Mouse (Mus musculus) kidney, adult 11 months (tissue): ENCODE measurements at regions not wholly inside any gene's neighbourhood (a gene's known extent, or its start where the extent isn't known, plus 50 kb on each side); places are given as distances from the start of the nearest gene placed in this dataset.

ENCODE experiments used
- DNase-seq: peaks from one replicate; pipeline ENCODE4 v3.0.0; 2022

DNA sequence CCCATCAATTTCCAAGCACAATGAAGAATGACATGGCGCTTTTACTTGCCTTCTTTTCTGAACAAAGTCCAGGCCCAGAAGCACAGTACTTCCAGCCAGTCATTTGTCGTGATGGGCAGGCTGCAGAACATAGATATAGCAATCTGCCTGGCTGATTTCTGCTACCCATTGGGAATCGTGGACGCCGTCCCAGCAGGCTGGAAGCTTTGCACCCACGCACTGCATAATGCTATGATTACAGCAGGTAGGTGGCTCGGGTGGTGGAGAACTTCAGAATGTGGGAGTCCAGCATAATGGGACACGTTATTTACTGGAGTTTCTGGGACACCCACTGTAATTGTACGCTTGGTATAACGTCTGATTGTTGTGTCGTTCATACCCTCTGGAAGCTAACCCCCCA lies 116.2 kb upstream of the Meis2 start:
- no peak for DNase-seq

DNA sequence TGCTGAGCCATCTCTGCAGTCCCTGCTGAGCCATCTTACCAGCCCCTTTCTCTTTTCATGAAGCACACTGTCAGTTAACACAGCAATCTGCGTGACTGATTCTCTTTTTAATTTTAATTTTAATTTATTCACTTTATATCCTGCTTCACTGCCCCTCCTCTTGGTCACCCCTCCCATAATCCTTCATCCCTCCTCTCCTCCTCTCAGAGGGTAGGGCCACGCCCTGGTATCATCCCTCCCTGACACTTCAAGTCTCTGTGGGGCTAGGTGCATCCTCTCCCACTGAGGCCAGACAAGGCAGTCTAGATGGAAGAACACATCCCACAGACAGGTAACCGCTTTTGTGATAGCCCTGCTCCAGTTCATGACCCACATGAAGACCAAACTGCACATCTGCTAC lies 111.5 kb upstream of the Meis2 start:
- no peak for DNase-seq

DNA sequence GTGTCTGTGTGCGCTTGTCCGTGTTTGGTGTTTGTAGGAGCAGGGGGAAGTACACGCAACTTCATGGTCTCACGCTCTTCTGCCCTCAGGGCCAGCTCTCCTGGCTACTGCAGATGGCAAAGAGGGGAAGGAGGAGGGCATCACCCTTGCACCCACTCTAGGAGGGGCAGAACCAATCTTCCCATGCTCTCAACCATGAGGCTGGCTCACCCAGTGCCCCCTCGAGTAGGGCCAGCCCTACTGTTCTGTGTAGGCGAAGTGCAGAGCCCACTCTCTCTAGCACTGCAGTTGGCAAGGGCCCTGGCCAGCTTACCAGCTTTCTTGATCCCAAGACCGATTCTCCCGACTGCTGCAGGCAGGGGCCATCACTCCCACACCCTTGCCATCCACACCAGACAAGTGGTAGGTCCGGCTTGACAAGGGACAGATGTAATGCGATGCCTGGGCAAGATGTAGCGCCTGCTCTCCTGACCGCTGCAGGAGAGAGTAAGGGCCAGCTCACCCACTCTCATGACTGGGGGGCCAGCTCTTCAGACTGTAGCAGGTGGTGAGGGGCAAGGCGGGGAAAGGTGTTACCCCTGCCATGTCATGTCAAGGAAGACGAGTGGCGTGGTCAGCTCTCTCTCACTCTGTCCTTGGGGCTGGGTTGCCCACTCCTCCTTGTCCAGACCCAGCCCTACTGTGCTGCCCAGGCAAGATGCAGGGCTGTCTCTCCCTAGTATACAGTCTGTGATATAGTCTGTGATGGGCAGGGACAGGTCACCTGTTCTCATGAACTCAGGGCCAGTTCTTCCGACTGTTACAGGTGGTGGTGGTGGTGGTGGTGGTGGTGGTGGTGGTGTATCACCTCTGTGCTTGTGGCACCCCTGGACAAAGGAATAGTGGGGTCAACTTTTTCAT lies 100.5 kb upstream of the Meis2 start:
- DNase-seq, result no peak
